Mouse (Mus musculus) lung, adult 2 months (tissue): ENCODE data around the gene Gpkow. TPM values are rescaled to one million over a fixed set of nuclear protein-coding genes. Genes with fewer than 3 reads are reported as not detected.
"Not testable (repeated sequence)": the region's sequence is repeated elsewhere in the genome, so short reads cannot be mapped to it uniquely, and the experiment has no call there.

ENCODE experiments used
- DNase-seq: peaks from one replicate; pipeline ENCODE4 v3.0.0; 2022
- H3K4me1 ChIP-seq: fragments of 200-500 bp; 2 replicates; pipeline ENCODE4 v1.6.1; 2011; ENCODE audit warnings: low read length; ENCODE audit not compliant: control insufficient read depth, insufficient read depth
- H3K4me3 ChIP-seq: fragments of 200-500 bp; replicated peaks from 2 replicates; pipeline ENCODE3; 2011; ENCODE audit warnings: low read depth, mild to moderate bottlenecking, control low read depth, low read length; ENCODE audit errors: extremely low read depth
- CTCF ChIP-seq: fragments of 200-500 bp; IDR thresholded peaks from 2 replicates; pipeline ENCODE4 v1.5.1; 2011; ENCODE audit warnings: mild to moderate bottlenecking, low read length, control low read depth; ENCODE audit not compliant: insufficient read depth
- POLR2A ChIP-seq: fragments of 200-500 bp; IDR thresholded peaks from 2 replicates; pipeline ENCODE4 v1.6.1; 2011; ENCODE audit warnings: low read depth, mild to moderate bottlenecking, control low read depth, low read length, borderline replicate concordance; ENCODE audit errors: extremely low read depth
- WGBS: fragments of 180-500 bp; shearing (Covaris S2); methylation state at CpG from one replicate; pipeline ENCODE4 v1.1.7; 2018; 5-methylcytosine and 5-hydroxymethylcytosine counted together
- polyA plus RNA-seq: library from polyadenylated mRNA; depleted of rRNA; stranded (reverse); fragments of >200 nt; gene quantifications from 2 replicates; pipeline ENCODE4 v1.2.3, GENCODE M21; 2012

The Gpkow gene
- polyA plus RNA-seq, 1 experiment: 9.4 TPM

DNA sequence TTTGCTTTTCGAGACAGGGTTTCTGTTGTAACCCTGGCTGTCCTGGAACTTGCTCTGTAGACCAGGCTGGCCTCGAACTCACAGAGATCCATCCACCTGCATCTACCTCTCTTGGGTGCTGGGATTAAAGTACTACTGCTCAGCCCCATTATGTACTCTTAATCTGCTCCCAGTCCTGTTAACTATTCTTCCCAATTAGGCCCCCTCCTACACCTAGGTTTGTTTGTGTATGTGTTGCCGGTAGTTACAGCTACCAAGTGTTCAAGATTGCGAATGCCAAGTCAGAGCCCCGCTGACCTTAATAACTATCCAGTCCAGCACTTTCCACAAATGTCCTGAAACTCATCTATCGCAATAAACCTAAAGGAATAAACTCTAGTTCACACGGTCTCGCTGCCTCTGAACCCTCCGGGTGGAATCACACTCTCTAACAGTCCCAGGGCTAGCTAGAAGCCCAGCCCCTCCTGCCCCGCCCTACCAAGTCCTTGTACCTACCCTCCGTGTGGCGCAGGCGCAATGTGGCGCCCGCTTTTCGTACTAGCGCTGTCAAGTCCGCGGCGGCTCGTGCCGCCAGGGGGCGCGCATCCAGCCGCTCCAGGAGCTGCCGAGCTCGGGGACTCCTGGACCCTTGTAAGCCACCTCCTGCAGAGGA is 17.4 kb upstream of the Gpkow start:
- DNase-seq: peak; percentile 83
- 22% methylated on average over 27 of the region's 27 CpGs for WGBS
- Histone ChIP-seq H3K4me1 (no peaks in the 10 kb centered on the region), H3K4me3 (peak overlapping the region; percentile 41)
- TF ChIP-seq POLR2A (peak; percentile 31; the same call in 1 of the 2 replicates), CTCF (no peak)

DNA sequence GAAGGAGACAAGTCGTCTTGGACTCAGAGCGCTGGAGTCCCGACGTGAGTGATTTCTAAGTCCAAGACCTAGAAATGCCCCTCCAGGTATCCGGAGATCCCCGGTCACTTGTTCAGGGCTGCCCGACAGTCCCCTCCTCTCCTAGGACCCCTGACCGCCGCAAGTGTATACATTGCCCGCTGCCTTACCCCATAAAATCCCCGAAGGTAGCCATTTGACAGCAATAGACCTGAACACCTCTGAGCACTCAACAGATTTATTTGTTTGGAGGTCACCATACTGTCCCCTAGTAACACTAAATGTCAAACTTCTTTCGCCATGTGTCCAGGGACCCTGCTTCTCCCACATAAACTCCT is 16.9 kb upstream of the Gpkow start:
- peak overlapping the region; percentile 41 for H3K4me3 ChIP-seq
- TF ChIP-seq POLR2A (no peak), CTCF (no peak)
- DNase-seq: no peak
- 31% methylated on average over 12 of the region's 12 CpGs for WGBS
- no peaks in the 10 kb centered on the region for H3K4me1 ChIP-seq

GRCm38 (mm10) chrX:7680864-7681263 is 16.1 kb upstream of the Gpkow start, which contains the start of gene Magix:
Magix (minus strand) TSS chrX:7681251.
- Histone ChIP-seq H3K4me1 (no peaks in the 10 kb centered on the region), H3K4me3 (peak within 1 kb of the TSS; percentile 41)
- no peak for TF ChIP-seq CTCF
- no peak for TF ChIP-seq POLR2A
- DNase-seq: peak; percentile 41
- 54% methylated on average over 14 of the region's 14 CpGs for WGBS

DNA sequence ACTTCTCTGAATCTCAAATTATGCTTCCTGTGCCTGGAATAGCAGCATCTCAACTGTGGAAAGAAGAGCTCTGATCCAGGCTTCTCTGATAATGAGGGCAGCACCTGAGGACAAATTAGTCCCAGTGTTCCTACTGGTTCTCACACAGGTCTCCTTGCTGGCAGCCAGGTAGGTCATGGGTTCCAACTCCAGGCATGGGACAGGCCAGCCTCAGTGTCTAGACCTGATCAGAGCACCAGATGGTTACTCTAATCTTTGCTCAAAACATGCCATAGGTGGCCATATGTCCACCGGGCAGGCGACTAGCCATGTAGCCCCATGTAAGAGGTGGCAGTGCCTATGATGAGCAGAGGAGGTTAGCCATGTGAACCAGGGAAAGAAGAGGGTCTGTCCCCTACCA is 8.6 kb upstream of the Gpkow start:
- 92% methylated on average over 2 of the region's 2 CpGs for WGBS
- no peak overlapping the region for H3K4me3 ChIP-seq
- TF ChIP-seq CTCF (no peak), POLR2A (no peak)
- H3K4me1 ChIP-seq: no peaks in the 10 kb centered on the region
- DNase-seq: no peak

- DNase-seq: no peak
- WGBS: 50% methylated on average over 3 of the region's 3 CpGs
- H3K4me3 ChIP-seq: no peak overlapping the region
- H3K4me1 ChIP-seq: no peaks in the 10 kb centered on the region
- TF ChIP-seq CTCF: no peak
- TF ChIP-seq POLR2A: no peak
These were observed 6.4 kb upstream of the Gpkow start for GRCm38 (mm10) chrX:7690486-7690885.

DNA sequence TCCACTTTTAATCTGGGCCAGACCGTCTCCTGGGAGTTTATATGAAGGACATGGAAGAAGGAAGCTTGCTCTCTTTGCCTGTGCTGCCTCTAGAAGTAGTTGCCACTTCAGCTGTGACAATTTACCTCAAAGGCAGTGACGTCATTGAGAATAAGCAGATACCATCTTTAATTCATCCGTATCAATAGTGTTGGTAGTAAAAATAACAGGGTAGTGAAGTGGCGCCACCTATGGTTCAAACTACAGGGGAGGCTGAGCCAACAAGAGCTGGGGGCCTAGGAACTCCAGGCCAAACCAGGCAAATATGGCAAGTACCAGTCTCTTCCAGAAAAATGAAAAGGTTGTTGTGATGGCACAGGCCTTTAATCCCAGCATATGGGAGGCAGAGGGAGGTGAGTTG is 4.1 kb upstream of the Gpkow start:
- WGBS: 40% methylated on average over 4 of the region's 4 CpGs
- H3K4me1 ChIP-seq: no peaks in the 10 kb centered on the region
- no peak overlapping the region for H3K4me3 ChIP-seq
- no peak for DNase-seq
- TF ChIP-seq CTCF (peak; percentile 28; the same call in 1 of the 2 replicates), POLR2A (no peak)

DNA sequence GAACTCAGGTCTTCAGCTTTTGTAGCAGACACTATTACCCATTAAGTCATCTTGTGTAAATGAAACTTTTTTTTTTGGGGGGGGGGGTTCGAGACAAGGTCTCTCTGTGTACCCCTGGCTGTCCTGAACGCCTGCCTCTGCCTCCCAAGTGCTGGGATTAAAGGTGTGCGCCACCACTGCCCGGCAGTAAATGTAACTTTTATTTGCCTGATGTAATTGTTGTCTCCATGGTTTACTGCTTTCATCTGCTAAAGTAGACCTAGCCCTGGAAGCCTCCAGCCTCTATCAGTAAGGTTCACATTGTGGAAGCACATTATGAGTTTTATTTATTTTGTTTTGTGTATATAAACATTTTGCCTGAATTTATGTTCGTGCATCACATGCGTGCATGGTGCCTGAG is 411 bp upstream of the Gpkow start:
- H3K4me3 ChIP-seq: no peak overlapping the region
- no peak for DNase-seq
- 40% methylated on average over 6 of the region's 6 CpGs for WGBS
- no peak for TF ChIP-seq POLR2A
- no peak for TF ChIP-seq CTCF
- no peaks in the 10 kb centered on the region for H3K4me1 ChIP-seq

- 38% methylated on average over 6 of the region's 12 CpGs for WGBS
- DNase-seq, H3K4me1 ChIP-seq: not testable (repeated sequence)
- H3K4me3 ChIP-seq: peak overlapping the region; percentile 52
These were observed 16.8 kb downstream of the Gpkow start for GRCm38 (mm10) chrX:7713764-7714134.

DNA sequence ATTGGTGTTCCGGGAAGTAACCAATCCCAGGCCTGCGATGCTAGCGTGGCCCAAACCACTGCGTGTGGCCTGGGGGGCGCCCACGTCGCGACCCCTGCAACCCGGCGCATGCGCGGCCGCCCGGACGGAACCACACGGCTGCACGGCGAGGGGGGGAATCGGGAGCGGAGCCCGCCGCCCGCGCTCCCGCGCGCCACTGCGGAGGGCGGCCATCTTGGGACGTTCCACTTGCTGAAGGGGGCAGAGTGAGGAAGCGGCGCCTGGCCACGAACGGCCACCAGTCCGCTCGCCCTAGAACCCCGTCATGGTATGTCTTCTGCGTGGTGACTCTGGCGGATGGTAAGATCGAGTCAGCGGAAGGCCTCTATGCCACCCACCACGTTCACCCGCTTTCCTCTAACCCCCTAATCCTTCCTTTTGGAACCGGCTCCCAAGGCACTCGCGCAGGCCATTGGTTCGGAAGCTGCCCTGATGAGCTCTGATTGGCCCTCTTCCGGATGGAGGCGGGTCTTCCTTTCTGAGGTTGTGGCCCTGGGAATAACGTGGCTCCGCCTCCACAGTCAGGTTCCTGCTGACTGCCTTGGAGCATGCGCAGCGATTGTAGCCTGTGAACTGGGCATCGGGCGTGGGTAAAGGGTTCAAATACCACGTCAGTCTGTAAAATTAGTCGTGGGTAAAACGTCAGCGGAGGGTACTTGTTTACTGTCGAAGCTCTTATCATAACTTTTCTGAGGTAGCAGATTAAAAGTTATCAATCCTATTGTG is 17.4 kb downstream of the Gpkow start, which contains the start of gene Wdr45:
Gene Wdr45, plus strand, starts transcription at position 199 of the 765 bp plus-strand sequence.
- 27% methylated on average over 45 of the region's 60 CpGs for WGBS
- H3K4me1 ChIP-seq: not testable (repeated sequence)
- DNase-seq: peak; percentile 84
- peak within 1 kb of the TSS; percentile 52 for H3K4me3 ChIP-seq

DNA sequence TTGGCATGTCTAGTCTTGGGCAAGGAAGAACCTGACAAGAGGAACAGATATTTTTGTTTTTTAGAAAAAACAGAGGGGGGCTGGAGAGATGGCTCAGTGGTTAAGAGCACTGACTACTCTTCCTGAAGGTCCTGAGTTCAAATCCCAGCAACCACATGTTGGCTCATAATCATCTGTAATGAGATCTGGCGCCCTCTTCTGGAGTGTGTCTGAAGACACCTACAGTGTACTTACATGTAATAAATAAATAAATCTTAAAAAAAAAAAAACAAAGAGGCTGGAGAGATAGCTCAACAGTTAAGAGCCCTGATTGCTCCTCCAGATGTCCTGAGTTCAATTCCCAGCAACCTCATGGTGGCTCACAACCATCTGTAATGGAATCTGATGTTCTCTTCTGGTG is 19.1 kb downstream of the Gpkow start:
- not testable (repeated sequence) for H3K4me3 ChIP-seq, DNase-seq, H3K4me1 ChIP-seq
- WGBS: 48% methylated on average over 1 of the region's 1 CpGs
